Mouse (Mus musculus) heart, embryonic 16.5 days (tissue): ENCODE data around the gene Ccdc90b. TPM values are rescaled to one million over a fixed set of nuclear protein-coding genes. Genes with fewer than 3 reads are reported as not detected.

Source experiments
- ATAC-seq: fragments of 200-750 bp; cut with Nextera tagmentation; replicated peaks from 2 replicates; pipeline ENCODE4 v1.8.0; 2017; ENCODE audit warnings: moderate number of reproducible peaks; ENCODE audit not compliant: insufficient read depth, low FRiP score; ENCODE audit errors: extremely low read depth
- H3K27ac ChIP-seq: fragments of 300-500 bp; sonication (generic); 2 replicates; pipeline ENCODE4 v1.5.1; 2014; ENCODE audit warnings: mild to moderate bottlenecking, low read length, control low read depth, moderate library complexity
- H3K27me3 ChIP-seq: fragments of 300-500 bp; sonication (generic); 2 replicates; pipeline ENCODE4 v1.6.1; 2014; ENCODE audit warnings: low read length, mixed read lengths; ENCODE audit not compliant: control insufficient read depth, insufficient read depth
- H3K36me3 ChIP-seq: fragments of 300-500 bp; sonication (generic); 2 replicates; pipeline ENCODE4 v1.6.1; 2014; ENCODE audit not compliant: control insufficient read depth, insufficient read depth
- H3K4me1 ChIP-seq: fragments of 300-500 bp; sonication (generic); 2 replicates; pipeline ENCODE4 v1.6.1; 2014; ENCODE audit warnings: low read length, mixed read lengths; ENCODE audit not compliant: control insufficient read depth, insufficient read depth
- H3K4me2 ChIP-seq: fragments of 300-500 bp; sonication (generic); 2 replicates; pipeline ENCODE4 v1.6.1; 2014; ENCODE audit warnings: low read depth, mild to moderate bottlenecking, control low read depth, low read length
- H3K4me3 ChIP-seq: fragments of 300-500 bp; sonication (generic); 2 replicates; pipeline ENCODE4 v1.5.1; 2014; ENCODE audit warnings: mild to moderate bottlenecking, control low read depth, low read length
- H3K9ac ChIP-seq: fragments of 300-500 bp; sonication (generic); 2 replicates; pipeline ENCODE4 v1.6.1; 2014; ENCODE audit warnings: low read length, control low read depth
- H3K9me3 ChIP-seq: fragments of 300-500 bp; sonication (generic); replicated peaks from 2 replicates; pipeline ENCODE4 v1.6.1; 2016; ENCODE audit warnings: low read length; ENCODE audit not compliant: control insufficient read depth
- WGBS: fragments of 180-500 bp; shearing (Covaris S2); extraction: QIAGEN DNeasy Blood & Tissue Kit; methylation state at CpG from one replicate; pipeline ENCODE4 v1.1.7; 2014; 5-methylcytosine and 5-hydroxymethylcytosine counted together
- polyA plus RNA-seq: library from polyadenylated mRNA; unstranded; fragments of >200 nt; fragmentation: Nextera tagmentation; extraction: Ambion mirVana; gene quantifications from 2 replicates; pipeline ENCODE4 v1.2.1, GENCODE M21; 2015

Gene Ccdc90b
- polyA plus RNA-seq, 1 experiment from 2014 or later: 53.2 TPM

GRCm38 (mm10) chr7:92630167-92630566, 69.2 kb downstream of the Ccdc90b start:
- no peak for ATAC-seq
- Histone ChIP-seq H3K36me3 (no peaks in the 10 kb centered on the region), H3K4me1 (no peaks in the 10 kb centered on the region), H3K4me2 (no peak overlapping the region), H3K9ac (no peak overlapping the region), H3K27me3 (no peaks in the 10 kb centered on the region), H3K9me3 (no peaks in the 10 kb centered on the region), H3K4me3 (no peak overlapping the region), H3K27ac (no peak overlapping the region)
- 26% methylated on average over 2 of the region's 2 CpGs for WGBS

Other genes starting within 250 kb of the Ccdc90b start
- gene Ankrd42, start 76.0 kb downstream of the Ccdc90b start, polyA plus RNA-seq: 3.1 and 3.2 TPM in 2 replicates
- gene Pcf11, start 108.8 kb downstream of the Ccdc90b start, polyA plus RNA-seq: 14.1 and 14.7 TPM in 2 replicates
- gene Rab30, start 180.5 kb downstream of the Ccdc90b start, polyA plus RNA-seq: 7.6 and 8.8 TPM in 2 replicates